Mouse (Mus musculus): ENCODE data around the gene Shc3. TPM values are rescaled to one million over a fixed set of nuclear protein-coding genes. Genes with fewer than 3 reads are reported as not detected.

Gene Shc3
- 1 to 10 TPM in 3 of 4 experiments, under 1 TPM in 1; 0.80 to 1.7 (median 1.6) TPM for total RNA-seq (2022)

DNA sequence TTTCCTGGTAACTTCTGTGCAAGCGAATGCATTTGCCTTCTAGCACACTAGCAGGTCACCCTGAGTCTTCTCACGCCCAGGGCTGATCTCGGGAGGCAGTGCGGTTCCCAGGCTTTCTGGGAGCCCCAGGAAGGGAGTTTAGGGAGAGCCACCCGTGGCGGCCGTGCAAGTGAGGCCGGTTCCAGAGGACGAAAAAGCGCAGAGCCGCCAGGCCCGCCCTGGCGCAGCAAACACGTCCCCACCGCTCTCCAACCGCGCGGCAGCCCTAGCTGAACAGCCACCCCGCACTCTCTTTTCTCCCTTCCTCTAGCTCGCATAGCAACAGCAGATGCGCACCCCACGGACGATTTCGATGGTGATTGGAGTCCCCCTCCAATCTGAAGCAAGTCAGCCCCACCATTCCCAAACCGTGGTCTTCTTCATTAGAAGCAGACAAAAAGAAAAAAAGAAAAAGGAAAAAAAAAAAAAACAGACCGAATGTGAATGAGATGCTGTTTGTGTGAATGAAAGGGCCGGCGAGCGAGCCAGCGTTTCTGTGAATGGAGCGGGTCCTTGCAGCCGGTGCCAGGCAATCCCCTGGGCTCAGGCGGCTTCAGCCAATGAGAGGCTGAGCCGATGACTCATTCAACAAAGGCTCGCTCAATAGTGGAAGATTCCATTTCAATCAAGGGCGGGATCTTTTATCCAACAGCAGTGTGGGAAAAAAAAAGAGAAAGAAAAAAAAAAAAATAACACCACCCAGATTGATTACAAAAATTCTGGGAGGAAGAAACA lies at the start of gene Shc3:
Shc3 (minus strand) TSS at position 509 of the 774 bp plus-strand sequence.
- DNase-seq = peak; percentile 72

DNA sequence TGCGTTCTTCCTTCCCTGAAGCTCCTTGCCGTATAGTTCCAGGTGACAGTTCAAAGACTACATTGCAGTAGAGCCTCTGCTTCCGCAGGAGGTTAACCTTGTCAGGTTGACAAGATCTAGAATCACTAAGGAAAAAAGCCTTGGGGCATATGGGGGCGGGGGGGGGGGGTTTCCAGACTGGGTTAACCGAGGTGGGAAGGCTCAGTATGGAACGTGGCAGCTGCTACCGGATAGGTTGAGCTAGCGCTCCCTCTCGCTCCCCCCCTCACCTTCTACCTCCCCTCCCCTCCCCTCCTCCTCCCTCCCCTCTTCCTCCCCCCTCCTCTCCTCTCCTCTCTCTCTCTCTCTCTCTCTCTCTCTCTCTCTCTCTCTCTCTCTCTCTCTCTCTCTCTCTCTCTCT lies 49.4 kb upstream of the Shc3 start:
- DNase-seq = no peak

DNA sequence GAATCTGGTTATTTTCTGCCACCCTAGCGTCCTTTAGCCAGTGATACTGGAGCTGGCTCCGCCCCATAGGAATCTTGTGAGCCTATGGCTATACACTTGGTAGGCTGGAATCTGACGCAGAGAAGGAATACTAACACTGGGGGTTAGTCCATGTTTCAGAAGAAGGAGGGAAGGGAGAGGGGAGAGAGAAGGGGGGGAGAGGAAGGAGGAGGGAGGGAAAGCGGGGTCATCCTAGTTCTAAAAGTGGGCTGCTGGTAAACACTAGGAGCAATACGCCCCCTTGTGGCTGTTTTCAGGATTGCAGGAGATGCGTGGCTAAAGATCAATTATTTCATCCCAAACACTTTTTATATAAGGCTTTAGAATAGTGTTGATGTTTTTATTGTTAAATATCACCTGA lies 48.6 kb upstream of the Shc3 start:
- no peak for DNase-seq

DNA sequence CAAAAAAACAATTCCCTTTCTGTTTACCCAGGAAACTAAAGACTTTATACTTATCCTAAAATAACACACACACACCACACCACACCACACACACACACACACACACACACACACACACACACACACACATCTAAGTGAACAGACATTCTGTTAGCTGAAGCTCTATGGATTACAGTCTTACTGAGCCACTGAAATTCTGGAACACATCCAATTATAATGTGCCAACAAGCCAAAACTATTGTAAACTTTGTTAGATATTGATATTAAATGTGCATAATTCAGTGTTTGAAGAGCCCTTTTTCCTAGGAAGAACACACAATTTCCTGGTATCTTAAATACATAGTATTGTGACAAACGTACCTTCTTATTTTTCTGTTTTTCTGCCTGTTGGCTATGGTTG lies 48.1 kb upstream of the Shc3 start:
- no peak for DNase-seq

DNA sequence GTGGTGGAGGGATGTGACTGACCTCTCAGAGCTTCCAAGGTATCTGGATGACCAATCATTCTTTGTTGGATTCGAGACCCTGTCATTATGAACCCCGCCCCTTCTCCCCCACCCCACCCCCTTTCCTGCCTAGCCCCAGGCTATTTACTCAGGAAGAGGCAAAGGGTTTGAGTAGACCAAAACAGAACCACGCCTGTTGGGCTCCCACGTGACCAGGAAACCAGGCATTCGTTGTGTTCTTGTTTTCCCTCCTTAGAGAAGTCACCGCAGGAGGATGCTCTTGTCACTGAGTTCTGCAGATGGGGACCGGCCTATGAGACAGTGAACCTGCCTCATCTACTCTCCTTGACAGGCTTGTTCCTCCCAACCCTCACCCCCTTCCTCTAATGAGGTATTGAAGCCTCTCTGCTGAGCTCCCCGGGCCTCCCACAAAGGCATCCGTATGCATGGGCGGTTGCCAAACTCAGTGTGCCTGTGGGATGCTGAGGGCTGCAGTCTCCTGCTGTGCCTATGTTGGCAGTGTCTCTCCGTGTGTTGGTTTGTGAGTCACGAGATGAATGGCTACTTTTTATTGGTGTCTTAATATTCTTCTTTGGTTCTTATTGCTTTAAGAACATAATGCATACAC lies 47.3 kb upstream of the Shc3 start:
- DNase-seq = no peak

DNA sequence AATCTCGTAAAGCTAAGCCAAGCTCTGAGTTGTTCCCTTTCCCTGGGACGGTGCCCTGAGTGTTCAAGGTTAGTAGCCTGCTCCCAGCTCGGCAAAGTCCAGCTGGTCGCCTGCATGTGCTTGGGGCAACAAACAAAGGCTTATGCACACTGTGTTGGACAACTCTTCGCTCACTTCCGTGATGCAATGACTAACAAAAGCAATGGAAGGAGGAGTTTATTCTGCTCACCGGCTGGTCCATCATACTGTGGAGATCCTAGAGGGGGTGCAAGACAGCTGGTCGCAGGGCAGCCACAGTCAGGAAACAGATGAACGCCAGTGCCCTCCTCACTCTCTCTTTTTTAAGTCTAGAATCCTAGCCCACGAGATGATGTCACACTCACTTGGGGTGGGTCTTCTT lies 46.6 kb upstream of the Shc3 start:
- DNase-seq = no peak

DNA sequence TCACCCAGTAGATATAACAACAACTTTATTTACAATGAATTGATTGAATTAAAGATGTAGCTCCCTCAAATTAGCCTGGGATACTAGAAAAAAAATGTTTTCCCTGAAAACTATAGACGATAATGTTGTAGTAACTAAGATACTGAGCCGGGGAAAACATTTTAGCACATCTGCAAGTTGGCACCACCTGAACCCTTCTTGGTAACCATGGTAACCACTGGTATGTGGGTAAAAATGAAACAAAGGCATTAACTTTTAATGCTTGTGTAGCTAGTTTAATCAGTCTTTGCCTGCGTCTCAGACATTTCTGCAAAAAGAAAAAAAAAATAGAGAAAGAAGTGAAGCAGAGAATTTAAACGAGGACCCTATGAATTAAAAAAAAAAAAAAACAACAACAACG lies 42.3 kb upstream of the Shc3 start:
- no peak for DNase-seq

DNA sequence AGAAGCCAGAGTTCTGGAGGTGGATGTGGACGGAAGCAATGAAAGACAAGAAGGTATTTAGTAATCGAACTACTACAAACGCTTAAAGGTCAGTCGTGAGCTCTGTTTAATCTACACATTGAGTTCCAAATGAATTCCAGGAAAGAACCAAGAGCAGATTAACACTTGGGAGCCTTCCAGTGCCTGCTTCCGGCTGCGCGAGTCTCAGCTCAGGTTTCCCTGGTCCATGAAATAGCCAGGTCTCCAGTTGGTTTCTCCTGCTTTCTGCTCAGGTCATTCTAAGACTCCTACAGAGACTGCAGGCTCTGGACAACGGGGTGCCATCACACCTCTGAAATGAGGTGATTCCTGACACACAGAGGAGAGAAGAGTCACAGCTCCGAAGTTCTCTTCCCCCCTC lies 41.8 kb upstream of the Shc3 start:
- DNase-seq = no peak

DNA sequence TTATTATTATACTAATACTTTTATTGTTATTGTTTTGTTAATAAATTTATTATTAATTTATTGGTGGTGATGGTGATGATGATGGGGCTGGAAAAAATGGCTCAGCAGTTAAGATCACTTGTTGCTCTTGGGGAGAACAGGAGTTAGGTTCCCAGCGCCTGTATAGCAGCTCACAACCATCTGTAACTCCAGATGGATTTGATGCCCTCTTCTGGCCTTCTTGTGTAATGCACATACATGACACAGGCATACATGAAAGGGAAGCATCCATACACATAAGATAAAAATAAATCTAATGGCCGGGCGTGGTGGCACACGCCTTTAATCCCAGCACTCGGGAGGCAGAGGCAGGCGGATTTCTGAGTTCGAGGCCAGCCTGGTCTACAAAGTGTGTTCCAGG lies 40.0 kb upstream of the Shc3 start:
- no peak for DNase-seq

DNA sequence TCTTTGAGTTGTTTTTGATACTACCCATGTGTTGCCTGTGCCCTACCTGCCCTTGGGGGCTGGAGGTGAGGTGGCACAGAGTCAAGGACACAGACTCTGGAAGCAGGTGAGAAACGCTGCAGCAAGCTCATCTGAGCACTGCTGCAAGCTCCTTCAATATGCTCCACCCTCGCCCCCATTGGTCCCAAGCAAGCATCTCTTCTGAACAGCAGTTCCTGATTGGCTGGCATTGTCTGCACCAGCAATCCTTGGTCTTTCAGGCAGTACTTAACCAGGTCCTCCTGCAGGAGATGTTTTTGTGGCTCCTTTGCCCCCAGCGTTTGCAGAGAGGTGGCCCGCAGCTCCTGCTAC lies 34.6 kb upstream of the Shc3 start:
- no peak for DNase-seq

DNA sequence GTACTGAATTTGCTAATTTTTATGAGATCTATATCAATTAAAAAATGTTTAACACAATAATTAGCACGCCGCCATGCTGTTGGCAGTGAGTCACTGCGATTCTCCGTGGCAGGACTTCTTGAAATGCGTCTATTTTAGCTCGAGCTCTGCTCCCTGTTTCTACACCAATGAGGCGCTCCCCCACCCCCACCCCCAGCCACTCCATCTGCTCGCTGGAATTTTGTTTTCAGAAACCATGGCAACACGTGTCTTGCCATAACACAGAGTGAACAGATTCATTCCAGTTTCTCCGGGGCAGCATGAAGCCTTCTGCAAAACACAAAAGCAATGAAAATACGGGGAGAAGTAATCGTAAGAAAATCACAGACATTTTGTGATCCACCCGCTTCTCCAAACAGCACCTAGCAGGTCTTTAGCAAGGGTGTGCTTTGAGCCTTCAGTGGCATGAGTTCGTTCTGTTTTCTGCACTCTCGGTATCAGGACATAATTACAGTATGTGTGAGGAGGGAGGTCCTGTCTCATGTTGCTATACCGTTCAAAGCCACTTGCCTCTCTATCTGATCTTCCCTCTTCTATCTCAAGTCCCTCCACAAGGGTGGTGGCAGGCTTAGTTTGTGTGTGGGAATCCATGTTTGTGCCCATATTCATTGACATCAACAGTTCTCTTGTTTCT lies 34.1 kb upstream of the Shc3 start:
- DNase-seq = no peak

DNA sequence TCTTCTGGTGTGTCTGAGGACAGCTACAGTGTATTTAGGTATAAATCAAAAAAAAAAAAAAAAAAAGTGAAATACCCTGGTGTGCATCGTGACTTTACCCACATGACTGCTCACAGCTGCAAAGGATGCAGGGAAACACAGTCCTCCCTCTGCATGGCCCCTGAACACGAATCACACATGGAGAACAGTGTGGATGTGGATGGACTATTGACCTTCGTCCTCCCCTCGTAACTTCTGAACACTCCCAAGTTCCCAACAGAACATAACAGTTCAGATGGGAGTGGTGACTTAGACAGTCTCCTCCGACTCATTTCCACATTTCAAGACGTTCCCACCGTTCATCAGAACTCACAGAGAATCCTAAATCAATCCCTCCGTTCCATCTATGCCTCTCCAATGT lies 33.5 kb upstream of the Shc3 start:
- DNase-seq = no peak

DNA sequence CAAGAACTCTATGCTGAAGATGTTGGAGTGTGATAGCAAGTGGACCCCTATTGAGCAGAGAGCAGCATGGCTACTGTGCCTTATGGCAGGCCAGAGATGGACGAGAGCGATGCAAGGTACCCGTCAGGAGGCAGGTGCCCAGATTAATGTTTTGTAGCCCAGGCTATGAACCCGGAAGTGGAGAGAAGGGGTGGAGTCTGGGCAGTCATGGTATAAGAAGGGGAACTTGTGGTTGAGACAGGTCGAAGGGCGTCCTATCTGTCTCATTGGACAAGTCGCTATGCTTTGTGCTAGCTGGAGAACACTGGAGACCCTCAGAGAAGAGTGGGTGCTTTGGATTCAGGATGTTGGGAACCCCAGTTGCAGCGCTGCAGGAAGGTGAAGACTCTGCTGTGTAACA lies 30.9 kb upstream of the Shc3 start:
- no peak for DNase-seq

DNA sequence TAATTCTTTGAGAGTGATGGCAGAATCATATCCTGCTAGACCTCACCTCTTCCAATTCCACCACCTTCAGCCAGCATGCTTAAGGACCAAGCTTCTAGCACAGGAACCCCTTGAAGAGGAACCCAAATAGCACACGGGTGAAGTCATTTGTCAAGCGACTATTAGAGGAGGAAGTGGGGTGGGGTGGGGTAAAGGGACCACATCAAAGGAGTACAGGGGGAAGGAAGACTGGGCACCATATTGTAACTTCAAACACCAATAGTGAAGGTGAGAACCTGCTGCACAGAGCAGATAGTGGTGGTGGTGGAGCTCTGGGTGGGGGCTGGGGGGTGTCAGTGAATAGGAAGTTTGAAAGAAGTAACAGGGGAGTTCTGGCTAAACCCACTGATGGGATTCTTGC lies 28.8 kb upstream of the Shc3 start:
- no peak for DNase-seq

DNA sequence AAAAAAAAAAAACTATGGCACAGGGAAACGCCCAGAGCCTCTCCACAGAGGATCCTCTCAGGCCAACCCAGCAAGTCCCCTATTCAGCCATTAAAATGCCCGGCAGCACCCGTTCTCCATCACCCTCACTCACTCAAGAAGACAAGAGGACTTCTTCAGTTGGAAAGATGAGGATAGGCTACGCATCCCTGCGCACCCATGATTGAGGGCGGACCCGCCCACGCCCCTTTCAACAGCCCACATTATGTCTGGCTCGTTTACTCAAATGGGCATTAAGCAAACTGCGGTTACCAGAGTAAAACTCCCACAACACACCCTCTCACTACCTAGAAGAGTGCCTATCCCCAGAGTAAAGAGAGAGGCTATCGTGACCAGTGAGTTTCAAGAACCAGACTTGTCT lies 26.2 kb upstream of the Shc3 start:
- no peak for DNase-seq

DNA sequence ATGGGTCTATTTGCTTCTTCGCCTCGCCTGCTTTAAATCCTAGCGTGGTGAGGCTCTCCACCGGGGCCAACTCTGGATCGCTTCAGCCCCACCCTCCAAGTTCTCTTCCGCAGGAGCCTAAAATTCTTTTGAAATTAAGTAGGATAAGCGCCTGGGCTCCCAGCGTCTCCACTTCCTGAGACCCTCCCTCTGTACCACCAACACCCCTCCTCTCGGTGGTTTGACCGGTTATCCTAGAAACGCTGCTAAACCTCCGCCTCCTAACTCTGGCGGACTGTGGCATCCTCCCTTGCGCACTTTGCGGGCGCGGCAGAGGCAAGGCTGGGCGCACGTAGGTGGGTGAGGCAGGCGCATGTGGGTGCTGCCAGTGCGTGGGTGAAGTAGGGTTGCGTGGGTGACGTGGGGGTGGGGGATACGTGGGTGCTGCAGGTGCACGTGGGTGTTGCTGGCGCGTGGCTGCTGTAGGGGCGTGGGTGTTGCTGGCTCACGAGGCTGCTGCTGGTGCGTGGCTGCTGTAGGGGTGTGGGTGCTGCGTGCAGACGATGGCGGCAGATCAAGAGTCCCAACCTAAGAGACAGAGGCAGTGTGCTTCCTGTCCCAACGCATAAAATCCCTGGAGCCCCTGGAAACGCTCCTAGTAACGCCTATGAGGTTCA lies 25.6 kb upstream of the Shc3 start:
- DNase-seq = no peak

DNA sequence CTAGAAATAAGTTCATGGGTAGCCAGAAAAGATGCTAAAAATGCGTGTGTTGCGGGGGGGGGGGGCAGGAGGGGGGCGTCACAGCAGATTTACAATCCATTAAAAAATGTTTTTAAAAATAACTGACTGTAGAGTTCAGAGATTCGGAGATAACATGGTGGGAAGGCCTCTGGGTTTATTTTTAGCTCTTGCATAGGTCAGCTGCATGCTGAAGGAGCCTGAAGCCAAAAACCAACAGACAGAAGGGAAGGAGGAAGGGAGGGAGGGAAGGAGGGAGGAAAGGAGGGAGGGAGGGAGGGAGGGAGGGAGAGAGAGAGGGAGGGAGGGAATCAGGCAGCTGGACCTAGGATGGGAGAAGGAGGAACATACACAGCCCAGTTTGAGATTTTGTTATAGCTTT lies 18.8 kb upstream of the Shc3 start:
- no peak for DNase-seq

DNA sequence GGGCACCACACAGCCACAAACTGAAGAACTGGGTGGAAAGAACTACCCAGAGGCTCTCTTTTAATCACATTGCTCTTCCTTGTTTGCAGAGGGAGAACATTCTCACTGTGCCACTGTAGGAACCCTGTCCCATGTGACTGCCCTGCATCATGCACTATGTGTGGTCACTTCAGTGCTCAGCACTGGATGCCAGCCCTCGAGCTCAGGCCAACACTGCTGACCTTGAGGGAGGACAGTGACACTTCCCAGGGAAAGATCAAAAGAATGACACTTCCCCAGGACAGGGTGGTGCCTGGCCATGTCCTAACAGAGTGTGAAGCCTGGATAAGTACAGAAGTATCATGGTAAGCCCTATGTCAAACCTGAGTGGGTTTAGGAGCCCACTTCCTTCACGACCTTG lies 13.0 kb upstream of the Shc3 start:
- peak; percentile 19 for DNase-seq

DNA sequence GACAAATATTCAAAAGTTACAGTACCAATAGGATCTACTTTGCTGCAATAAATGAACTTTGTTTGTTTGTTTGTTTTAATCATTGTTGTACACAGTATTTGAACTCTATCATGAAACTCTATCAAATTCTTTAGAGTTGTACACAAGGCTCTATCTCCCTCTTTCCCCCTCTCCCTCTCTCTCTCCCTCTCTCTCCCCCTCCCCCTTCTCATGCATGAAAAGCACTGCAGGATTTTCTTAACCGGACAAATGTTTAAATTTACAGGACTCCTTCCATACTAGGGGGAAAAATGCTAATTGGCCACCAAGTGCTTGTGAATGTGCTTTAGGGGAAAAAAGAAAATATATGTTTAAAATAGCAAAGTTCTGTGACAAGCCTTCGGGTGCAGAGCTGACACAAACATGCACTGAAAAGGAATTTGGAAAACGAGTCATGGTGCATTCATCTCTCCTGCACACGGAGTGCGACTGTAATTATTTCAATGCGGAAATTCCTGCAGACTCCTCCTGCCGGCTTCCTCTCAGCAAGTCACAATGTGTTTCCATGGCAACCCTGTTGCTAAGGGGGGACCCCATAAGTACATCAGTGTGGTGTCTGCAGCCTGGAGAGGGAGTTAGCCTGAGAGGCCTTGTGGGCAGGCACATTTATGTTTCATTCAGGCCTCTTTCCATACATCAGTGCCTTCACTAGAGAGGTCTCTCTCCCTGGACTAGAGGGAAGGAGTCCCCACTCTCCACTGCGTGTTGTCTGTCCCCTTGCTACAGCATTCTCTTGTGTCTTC lies 11.2 kb upstream of the Shc3 start:
- no peak for DNase-seq

DNA sequence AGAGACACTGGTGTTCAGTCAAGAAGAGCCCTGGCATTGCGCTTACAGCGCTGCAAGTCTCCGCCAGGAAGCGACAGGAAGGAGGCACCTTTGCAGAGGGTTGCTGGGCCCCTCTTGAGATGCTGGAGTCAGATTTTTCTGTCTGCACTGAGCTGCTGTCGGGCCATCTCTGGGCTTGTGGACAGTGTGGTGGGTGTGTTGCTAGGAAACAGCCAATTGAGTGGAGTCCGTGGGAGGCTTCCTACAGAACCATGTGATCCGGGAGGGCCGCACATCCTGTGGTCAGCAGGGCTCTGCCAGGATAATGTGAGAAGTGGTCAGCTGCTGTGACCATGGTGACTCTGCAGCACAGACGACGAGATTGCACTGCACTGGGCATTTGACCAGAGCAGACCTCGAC lies 4.6 kb upstream of the Shc3 start:
- DNase-seq = no peak

DNA sequence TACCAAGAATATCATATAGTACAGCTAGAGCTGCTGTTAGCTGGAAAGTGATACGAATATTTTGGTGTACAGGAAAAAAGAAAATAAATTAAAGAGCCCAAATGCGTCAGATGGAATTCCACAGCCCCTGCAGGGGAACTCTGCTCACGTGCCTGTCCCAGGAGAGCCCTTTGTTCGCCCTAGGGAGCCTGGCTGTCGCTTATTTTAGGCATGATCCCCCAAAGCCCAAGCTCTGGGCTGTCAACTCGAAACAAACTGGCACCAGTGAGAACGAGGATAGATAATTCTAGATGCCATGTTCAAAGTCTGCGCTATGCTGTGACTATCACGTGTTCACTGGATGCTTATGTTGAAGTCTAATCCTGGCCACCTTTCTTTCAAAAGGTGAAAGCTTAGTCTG lies 892 bp upstream of the Shc3 start:
- no peak for DNase-seq

DNA sequence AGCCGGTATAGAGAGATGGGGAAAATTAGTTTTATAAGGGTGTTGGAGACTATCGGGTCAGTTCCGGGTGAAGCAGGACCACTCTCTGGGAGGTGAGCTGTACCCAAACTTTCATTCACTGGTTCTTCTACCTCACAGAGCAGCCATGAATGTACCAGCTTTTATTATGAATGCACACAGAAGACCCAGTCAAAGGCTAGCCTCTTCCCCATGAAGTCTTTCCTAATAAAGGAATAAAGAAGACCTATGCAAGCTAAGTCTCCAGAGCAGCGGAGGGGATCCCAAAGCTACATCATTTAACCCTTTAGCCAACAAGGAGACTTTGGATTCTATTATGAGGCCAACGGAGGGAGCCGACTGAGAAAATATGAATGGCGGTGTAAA lies 458 bp upstream of the Shc3 start:
- no peak for DNase-seq

DNA sequence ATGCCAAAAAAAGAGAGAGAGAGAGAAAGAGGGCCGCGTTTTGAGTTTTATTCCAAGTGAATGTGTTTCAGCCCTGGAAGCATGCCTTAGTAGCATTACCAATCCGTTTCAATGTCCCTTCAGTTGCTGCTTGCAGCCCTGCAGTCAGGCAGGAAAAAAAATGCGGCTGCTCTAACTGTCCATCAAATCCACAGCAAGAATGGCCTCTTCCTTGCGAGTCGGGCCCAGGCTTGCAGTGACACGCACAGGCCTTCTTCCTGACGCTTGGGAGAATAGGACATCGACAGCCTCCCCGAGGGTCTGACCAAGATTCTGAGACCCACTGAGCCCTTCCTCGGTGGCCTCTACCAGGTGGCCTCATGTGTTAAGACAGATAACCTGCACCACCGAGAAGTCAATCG lies 718 bp downstream of the Shc3 start:
- DNase-seq = no peak

Data from adrenal gland, adult 8-10 months (tissue).